Mouse (Mus musculus): ENCODE data around the gene Gtf2ird2. TPM values are rescaled to one million over a fixed set of nuclear protein-coding genes. Genes with fewer than 3 reads are reported as not detected.

The Gtf2ird2 gene
- polyA plus RNA-seq, 1 experiment: not detected

- Histone ChIP-seq H3K4me1 (ENCODE audit: control insufficient read depth, insufficient read depth, low read length) (peaks cover 13% of the 10 kb centered on the region), H3K27ac (ENCODE audit: insufficient read depth, low read depth, low read length) (no peak overlapping the region), H3K4me3 (ENCODE audit: insufficient read depth, low read depth, low read length) (no peak overlapping the region)
- TF ChIP-seq POLR2A (IDR thresholded peaks at IDR 0.05; ENCODE audit: insufficient read depth, low read depth, low read length): no peak
- peak; percentile 13; the same call in 1 of the 2 replicates for TF ChIP-seq CTCF (IDR thresholded peaks at IDR 0.05; ENCODE audit: insufficient read depth, low read depth, low read length)
- WGBS: 34% methylated on average over 11 of the region's 11 CpGs
These were observed 43.9 kb downstream of the Gtf2ird2 start for GRCm38 (mm10) chr5:134227574-134228248.

DNA sequence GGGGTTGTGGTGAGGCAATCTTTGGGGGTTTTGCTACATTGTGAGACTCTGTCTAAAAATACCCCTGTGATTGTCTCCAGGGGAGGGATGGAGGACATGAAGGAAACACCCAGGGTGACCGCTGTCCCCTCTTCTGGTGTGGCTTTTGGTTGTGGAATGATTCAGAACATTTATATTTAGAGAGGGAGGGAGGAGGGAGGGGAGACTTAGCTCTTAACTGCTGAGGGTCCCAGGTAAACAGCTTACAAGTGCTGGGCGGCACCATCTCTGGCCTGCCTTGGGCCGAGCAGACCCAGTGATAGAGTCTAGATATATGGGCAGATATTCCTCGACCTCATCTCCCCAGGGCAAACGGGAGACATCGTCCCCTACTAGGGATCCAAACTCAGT, 44.4 kb downstream of the Gtf2ird2 start:
- no peak overlapping the region for H3K27ac ChIP-seq (ENCODE audit: insufficient read depth, low read depth, low read length)

DNA sequence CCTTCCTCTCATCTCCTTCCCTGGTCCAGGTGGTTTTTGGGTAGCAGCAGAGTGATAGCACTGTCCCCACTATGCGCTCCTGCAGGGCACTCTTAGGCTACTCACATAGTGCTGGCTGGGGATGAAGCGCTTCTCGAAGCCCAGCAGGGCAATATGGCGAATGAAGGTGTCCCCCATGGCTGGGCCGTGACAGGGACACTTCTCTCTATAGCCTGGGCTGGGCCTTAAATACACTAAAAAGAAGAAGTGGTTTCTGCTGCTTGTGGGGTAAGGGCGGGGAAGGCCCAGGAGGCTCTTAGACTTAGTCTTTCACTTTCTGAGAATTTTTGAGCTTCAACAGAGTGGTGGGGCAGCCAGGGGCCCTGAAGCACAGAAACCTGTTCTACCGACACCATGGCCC, 45.6 kb downstream of the Gtf2ird2 start, which contains the start of gene Ncf1:
Gene Ncf1 (minus strand): TSS at position 235 of the 400 bp plus-strand sequence.
- H3K27ac ChIP-seq (ENCODE audit: insufficient read depth, low read depth, low read length): no peak within 1 kb of the TSS
- TF ChIP-seq CTCF (IDR thresholded peaks at IDR 0.05; ENCODE audit: insufficient read depth, low read depth, low read length) (no peak), POLR2A (IDR thresholded peaks at IDR 0.05; ENCODE audit: insufficient read depth, low read depth, low read length) (no peak)
- 94% methylated on average over 7 of the region's 7 CpGs for WGBS
- peaks cover 21% of the 10 kb centered on the region for H3K4me1 ChIP-seq (ENCODE audit: control insufficient read depth, insufficient read depth, low read length)
- H3K4me3 ChIP-seq (ENCODE audit: insufficient read depth, low read depth, low read length): no peak within 1 kb of the TSS

More for the DNA sequence above, 44.4 kb downstream of the Gtf2ird2 start:
- Histone ChIP-seq H3K4me1 (ENCODE audit: control insufficient read depth, insufficient read depth, low read length) (peaks cover 13% of the 10 kb centered on the region), H3K4me3 (ENCODE audit: insufficient read depth, low read depth, low read length) (no peak overlapping the region)
- TF ChIP-seq CTCF (IDR thresholded peaks at IDR 0.05; ENCODE audit: insufficient read depth, low read depth, low read length) (no peak; the same call in 1 of the 2 replicates), POLR2A (IDR thresholded peaks at IDR 0.05; ENCODE audit: insufficient read depth, low read depth, low read length) (no peak)
- 84% methylated on average over 6 of the region's 6 CpGs for WGBS

DNA sequence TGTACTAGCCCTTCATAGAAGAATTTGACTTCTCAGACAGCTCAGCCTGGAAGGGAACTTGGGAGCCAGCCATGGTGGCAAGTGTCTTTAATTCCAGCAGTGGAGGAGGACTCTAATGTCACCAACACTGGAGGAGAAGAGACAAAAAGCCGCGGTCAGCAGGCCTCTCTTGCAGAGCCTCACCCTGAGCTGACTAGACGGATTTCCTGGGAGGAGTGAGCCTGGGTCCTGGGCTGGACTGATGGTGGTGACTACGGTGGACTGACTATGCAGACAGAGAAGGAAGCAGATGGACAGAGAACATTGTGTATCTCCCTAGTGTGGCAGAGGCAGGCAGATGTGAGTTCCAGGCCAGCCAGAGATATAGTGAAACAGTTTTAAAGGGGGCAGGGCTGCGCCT, 47.6 kb downstream of the Gtf2ird2 start:
- 78% methylated on average over 5 of the region's 5 CpGs for WGBS
- H3K4me1 ChIP-seq (ENCODE audit: control insufficient read depth, insufficient read depth, low read length): peaks cover 40% of the 10 kb centered on the region
- no peak for TF ChIP-seq POLR2A (IDR thresholded peaks at IDR 0.05; ENCODE audit: insufficient read depth, low read depth, low read length)
- TF ChIP-seq CTCF (IDR thresholded peaks at IDR 0.05; ENCODE audit: insufficient read depth, low read depth, low read length): no peak
- H3K4me3 ChIP-seq (ENCODE audit: insufficient read depth, low read depth, low read length): no peak overlapping the region
- no peak overlapping the region for H3K27ac ChIP-seq (ENCODE audit: insufficient read depth, low read depth, low read length)

DNA sequence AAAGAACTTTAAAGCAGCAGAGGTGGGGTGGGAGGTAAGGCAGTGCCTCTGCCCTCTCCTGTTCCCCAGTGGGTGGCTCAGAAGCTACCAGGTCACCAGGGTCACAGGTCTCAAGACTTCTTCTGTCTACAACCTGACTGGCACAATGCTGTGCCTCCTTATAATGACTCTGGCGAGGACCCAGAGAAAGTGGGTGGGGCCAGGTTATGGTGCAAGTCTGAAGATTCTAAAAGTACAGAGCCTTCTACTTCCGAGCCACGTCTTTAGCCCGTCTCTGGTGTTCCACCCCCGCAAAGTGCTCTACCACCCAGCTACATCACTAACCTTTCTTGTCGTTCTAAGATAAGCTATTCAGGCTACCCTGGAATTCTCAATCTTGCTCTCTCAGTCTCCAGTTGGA, 48.3 kb downstream of the Gtf2ird2 start:
- Histone ChIP-seq H3K4me3 (ENCODE audit: insufficient read depth, low read depth, low read length) (no peak overlapping the region), H3K27ac (ENCODE audit: insufficient read depth, low read depth, low read length) (no peak overlapping the region), H3K4me1 (ENCODE audit: control insufficient read depth, insufficient read depth, low read length) (peaks cover 44% of the 10 kb centered on the region)
- WGBS: 47% methylated on average over 6 of the region's 6 CpGs
- TF ChIP-seq CTCF (IDR thresholded peaks at IDR 0.05; ENCODE audit: insufficient read depth, low read depth, low read length) (no peak), POLR2A (IDR thresholded peaks at IDR 0.05; ENCODE audit: insufficient read depth, low read depth, low read length) (no peak)

DNA sequence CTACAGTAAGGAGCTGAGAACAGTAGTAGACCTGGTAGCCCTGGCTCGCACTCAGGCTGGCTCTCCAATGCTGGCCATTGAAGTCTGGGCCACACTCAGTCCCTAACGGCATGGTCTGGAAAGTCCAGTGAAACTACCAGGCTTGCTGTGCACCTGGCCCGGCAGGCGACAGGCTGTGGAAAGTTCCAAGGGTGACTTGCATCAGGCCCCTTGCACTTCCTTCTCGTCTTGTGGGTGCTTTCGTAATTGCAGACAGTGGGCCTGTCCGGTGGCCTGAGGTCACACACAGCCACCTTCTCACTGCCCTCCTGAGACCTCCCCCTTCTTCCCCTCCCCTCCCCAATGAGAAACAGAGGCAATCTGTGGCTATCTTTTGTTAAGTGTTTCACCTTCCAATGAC, 48.7 kb downstream of the Gtf2ird2 start:
- Histone ChIP-seq H3K4me1 (ENCODE audit: control insufficient read depth, insufficient read depth, low read length) (peaks cover 49% of the 10 kb centered on the region), H3K27ac (ENCODE audit: insufficient read depth, low read depth, low read length) (no peak overlapping the region), H3K4me3 (ENCODE audit: insufficient read depth, low read depth, low read length) (no peak overlapping the region)
- 74% methylated on average over 7 of the region's 7 CpGs for WGBS
- TF ChIP-seq POLR2A (IDR thresholded peaks at IDR 0.05; ENCODE audit: insufficient read depth, low read depth, low read length) (no peak), CTCF (IDR thresholded peaks at IDR 0.05; ENCODE audit: insufficient read depth, low read depth, low read length) (no peak)

DNA sequence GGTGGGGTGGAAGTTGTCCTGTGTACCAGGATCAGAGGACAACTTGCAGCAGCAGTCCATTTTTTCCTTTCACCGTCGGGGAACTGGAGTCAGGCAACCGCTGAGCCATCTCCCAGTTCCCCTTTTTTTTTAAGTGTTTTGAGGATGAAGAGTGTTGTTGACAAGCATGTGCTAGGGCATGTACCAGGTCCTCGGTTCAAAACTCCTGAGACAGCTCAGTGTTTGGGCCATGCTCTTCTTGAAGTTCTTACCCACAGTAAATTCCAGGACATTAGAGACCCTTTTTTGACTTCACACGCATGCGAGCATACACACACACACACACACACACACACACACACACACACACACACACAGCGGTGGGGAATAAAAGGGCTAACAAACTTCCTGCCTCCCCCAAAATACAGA, 49.4 kb downstream of the Gtf2ird2 start:
- WGBS: 53% methylated on average over 7 of the region's 7 CpGs
- Histone ChIP-seq H3K4me1 (ENCODE audit: control insufficient read depth, insufficient read depth, low read length) (peaks cover 50% of the 10 kb centered on the region), H3K27ac (ENCODE audit: insufficient read depth, low read depth, low read length) (no peak overlapping the region), H3K4me3 (ENCODE audit: insufficient read depth, low read depth, low read length) (no peak overlapping the region)
- TF ChIP-seq CTCF (IDR thresholded peaks at IDR 0.05; ENCODE audit: insufficient read depth, low read depth, low read length) (no peak), POLR2A (IDR thresholded peaks at IDR 0.05; ENCODE audit: insufficient read depth, low read depth, low read length) (no peak)

DNA sequence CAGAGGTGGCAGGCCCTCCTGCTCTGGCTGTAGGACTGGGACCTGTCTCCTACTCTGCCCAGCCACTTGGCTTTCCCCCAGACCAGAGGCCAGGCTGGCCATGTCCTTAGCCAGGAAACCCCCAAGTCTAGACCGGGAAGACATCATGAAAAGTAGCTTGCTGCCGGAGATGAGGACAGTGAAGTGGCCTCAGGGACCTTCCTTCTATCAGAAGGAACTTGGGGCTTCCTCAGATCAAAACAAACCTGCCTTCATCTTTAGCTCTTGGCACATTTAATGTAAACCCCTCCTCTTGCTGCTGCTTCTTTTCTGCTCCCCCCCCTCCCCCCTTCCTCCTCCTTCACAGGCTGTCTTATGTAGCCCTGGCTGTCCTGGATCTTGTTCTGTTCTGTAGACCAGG, 50.4 kb downstream of the Gtf2ird2 start:
- H3K27ac ChIP-seq (ENCODE audit: insufficient read depth, low read depth, low read length): no peak overlapping the region; the same call in 1 of the 2 replicates
- 74% methylated on average over 2 of the region's 2 CpGs for WGBS
- H3K4me1 ChIP-seq (ENCODE audit: control insufficient read depth, insufficient read depth, low read length): peaks cover 53% of the 10 kb centered on the region
- TF ChIP-seq POLR2A (IDR thresholded peaks at IDR 0.05; ENCODE audit: insufficient read depth, low read depth, low read length) (no peak), CTCF (IDR thresholded peaks at IDR 0.05; ENCODE audit: insufficient read depth, low read depth, low read length) (no peak)
- H3K4me3 ChIP-seq (ENCODE audit: insufficient read depth, low read depth, low read length): no peak overlapping the region

DNA sequence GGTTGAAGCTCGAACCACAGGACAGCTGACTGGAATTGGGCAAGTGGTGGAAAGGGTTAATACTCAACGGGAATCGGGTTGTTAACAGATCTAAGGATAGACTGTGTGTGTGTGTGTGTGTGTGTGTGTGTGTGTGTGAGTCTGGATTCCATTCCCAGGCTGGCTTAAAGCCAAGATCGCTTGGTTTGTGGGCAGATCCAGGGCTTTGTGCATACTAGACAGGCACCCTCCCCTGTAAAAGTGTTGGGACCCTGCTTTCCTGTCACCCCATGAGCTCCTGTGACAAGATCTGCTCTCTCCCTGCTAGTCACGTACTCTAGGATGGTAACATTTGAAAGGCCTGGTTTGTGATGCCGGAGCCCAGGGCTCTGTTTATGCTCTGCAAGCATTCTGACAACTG, 51.3 kb downstream of the Gtf2ird2 start:
- Histone ChIP-seq H3K4me1 (ENCODE audit: control insufficient read depth, insufficient read depth, low read length) (peaks cover 53% of the 10 kb centered on the region), H3K4me3 (ENCODE audit: insufficient read depth, low read depth, low read length) (no peak overlapping the region), H3K27ac (ENCODE audit: insufficient read depth, low read depth, low read length) (no peak overlapping the region)
- TF ChIP-seq POLR2A (IDR thresholded peaks at IDR 0.05; ENCODE audit: insufficient read depth, low read depth, low read length) (no peak), CTCF (IDR thresholded peaks at IDR 0.05; ENCODE audit: insufficient read depth, low read depth, low read length) (no peak)
- 13% methylated on average over 6 of the region's 6 CpGs for WGBS

Data from olfactory bulb, adult 2 months (tissue).